Mouse (Mus musculus) urinary bladder, adult 18-20 months (tissue): ENCODE measurements around the gene Olfr1120.
"Not testable (repeated sequence)": the region's sequence is repeated elsewhere in the genome, so short reads cannot be mapped to it uniquely, and the experiment has no call there.

Source experiments
- DNase-seq, 2 experiments: peaks; one replicate each; pipeline ENCODE4 v3.0.0; 2022; ENCODE audit warnings: low spot score in 2 of 2, mixed read lengths in 2 of 2

Olfr1120 gene

GRCm38 (mm10) chr2:87354515-87354914 lies at the start of gene Olfr1120:
Olfr1120 (plus strand) TSS chr2:87354815.
- DNase-seq, result no peak

DNA sequence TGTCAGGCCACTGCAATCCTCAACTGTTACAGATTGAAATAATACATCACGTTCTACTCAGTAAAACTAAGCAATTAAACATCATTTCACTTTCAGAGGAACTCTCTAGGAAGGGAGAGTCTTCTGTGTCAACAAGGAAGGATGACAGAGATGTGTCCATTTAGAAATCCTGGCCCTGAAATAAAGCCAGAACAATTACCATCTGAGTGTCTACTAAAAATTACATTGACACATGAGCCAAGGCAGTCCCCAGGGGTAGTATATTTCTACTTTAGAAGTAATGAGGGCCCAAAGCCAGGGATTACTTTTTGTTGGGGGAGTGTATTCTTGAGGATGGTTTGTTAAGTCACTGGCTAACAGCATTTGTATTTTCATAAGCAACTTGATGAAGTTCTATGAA lies 47.3 kb upstream of the Olfr1120 start, which contains the start of gene Olfr1118:
TSS of gene Olfr1118 (plus strand) at position 301 of the 400 bp plus-strand sequence.
- DNase-seq, result no peak

DNA sequence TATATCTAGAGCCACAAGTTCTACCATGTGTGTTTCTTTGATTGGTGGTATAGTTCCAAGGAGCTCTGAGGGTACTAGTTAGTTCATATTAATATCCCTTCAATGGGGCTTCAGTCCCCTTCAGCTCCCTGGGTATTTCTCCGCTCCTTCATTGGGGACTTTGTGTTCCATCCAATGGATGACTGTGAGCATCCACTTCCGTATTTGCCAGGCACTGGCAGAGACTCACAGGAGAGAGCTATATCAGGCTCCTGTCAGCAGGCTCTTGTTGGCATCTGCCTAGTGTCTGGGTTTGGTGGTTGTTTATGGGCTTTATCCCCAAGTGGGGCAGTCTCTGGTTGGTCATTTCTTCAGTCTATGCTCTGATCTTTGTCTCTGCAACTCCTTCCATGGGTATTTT lies 5.5 kb downstream of the Olfr1120 start:
- not testable (repeated sequence) for DNase-seq

- DNase-seq, result no peak
These were observed 15.0 kb downstream of the Olfr1120 start, which contains the start of gene Olfr1121 for GRCm38 (mm10) chr2:87369595-87369994. Olfr1121 (plus strand) TSS chr2:87369895.

DNA sequence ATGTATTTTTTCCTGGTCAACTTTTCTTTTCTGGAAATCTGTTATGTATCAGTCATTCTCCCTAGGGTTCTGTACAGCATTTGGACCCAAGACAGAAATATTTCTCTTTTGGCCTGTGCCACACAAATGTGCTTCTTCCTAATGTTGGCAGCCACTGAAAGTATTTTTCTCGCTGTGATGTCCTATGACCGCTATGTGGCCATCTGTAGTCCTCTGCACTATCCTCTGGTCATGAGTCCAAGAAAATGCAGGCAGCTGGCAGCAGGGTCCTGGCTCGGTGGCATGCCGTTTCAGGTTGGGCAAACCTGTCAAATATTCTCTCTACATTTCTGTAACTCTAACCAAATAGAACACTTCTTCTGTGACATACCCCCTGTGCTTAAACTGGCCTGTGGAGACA lies 17.1 kb downstream of the Olfr1120 start:
- no peak for DNase-seq

GRCm38 (mm10) chr2:87383935-87384334 lies 29.3 kb downstream of the Olfr1120 start:
- no peak for DNase-seq

- no peak for DNase-seq
These were observed 30.9 kb downstream of the Olfr1120 start, which contains the start of gene Olfr1122 for GRCm38 (mm10) chr2:87385549-87385948. Olfr1122 (plus strand) TSS chr2:87385849.

- DNase-seq, result not testable (repeated sequence)
These were observed 39.0 kb downstream of the Olfr1120 start for GRCm38 (mm10) chr2:87393605-87394004.

- not testable (repeated sequence) for DNase-seq
These were observed 40.1 kb downstream of the Olfr1120 start for GRCm38 (mm10) chr2:87394686-87395085.
